ENCODE assay signal across 8 mouse cellular contexts in genomic region chr2:76114734-76115133, GRCm38 (mm10).
A peak's percentile ranks its signal among the peaks of the same experiment; 100 is the strongest.
DNase-seq lines count a peak whose midpoint lies in the region; TF ChIP-seq lines count a peak whose summit lies in the region.

No protein-coding gene starts in this region.

- no peak overlapping the region for H3K4me3 ChIP-seq in ES-Bruce4 (ENCODE audit: low read depth, low read length)

- no peaks in the 10 kb centered on the region for H3K4me1 ChIP-seq in ES-Bruce4 (ENCODE audit: control insufficient read depth, insufficient read depth, low read length)

- TF ChIP-seq CTCF in ES-Bruce4 (IDR thresholded peaks at IDR 0.05; ENCODE audit: low read depth, low read length): peak; percentile 97

- TF ChIP-seq EP300 in ES-Bruce4 (IDR thresholded peaks at IDR 0.05; ENCODE audit: insufficient read depth, low read depth, low read length): no peak

- H3K9ac ChIP-seq in ES-Bruce4 (ENCODE audit: low read depth, poor library complexity, severe bottlenecking): no peak overlapping the region

- no peaks in the 10 kb centered on the region for H3K36me3 ChIP-seq in ES-Bruce4 (ENCODE audit: control insufficient read depth, insufficient read depth, low read length, poor library complexity, severe bottlenecking)

- TF ChIP-seq POLR2A in ES-Bruce4 (IDR thresholded peaks at IDR 0.05; ENCODE audit: insufficient read depth, low read length): no peak

- peak; percentile 51 to 68 for DNase-seq in cerebellum, postnatal 10 days
- DNase-seq in cerebellum, adult 9-10 months: no peak
- DNase-seq in layer of hippocampus, postnatal 10 days (ENCODE audit: low spot score in 2 of 2): peak; percentile 41 to 53
- no peak for DNase-seq in layer of hippocampus, adult 9-10 months (ENCODE audit: low spot score)
- DNase-seq in embryo, embryonic 11.5 days (ENCODE audit: low read depth, low spot score): peak; percentile 26
- DNase-seq in lung, postnatal 14 days: peak; percentile 41
- DNase-seq in thymus, postnatal 36 days: peak; percentile 13 to 22

- H3K9me3 ChIP-seq in ES-Bruce4 (replicated peaks; ENCODE audit: control insufficient read depth, insufficient read depth, low read length, poor library complexity, severe bottlenecking): no peaks in the 10 kb centered on the region

- H3K27ac ChIP-seq in ES-Bruce4 (ENCODE audit: insufficient read depth, low read length): no peak overlapping the region

- no peaks in the 10 kb centered on the region for H3K27me3 ChIP-seq in ES-Bruce4 (ENCODE audit: control insufficient read depth, insufficient read depth, low read length, poor library complexity, severe bottlenecking)

Comparison
In these comparisons a context has a peak if more than half of its experiments do, and no peak if none do; other contexts are left out.
1. DNase-seq: peak in cerebellum, postnatal 10 days (2 of 2), layer of hippocampus, postnatal 10 days (2 of 2), embryo, embryonic 11.5 days (single experiment), lung, postnatal 14 days (single experiment) and thymus, postnatal 36 days (2 of 2); none in cerebellum, adult 9-10 months (single experiment) and layer of hippocampus, adult 9-10 months (single experiment).